Mouse (Mus musculus) embryonic facial prominence, embryonic 13.5 days (tissue): Measurements from ENCODE around the gene Csf3. TPM values are rescaled to one million over a fixed set of nuclear protein-coding genes. Genes with fewer than 3 reads are reported as not detected.

Experiments used
- ATAC-seq: fragments of 200-750 bp; cut with Nextera tagmentation; 2 replicates; pipeline ENCODE4 v1.8.0; 2017; ENCODE audit warnings: low read depth; ENCODE audit not compliant: insufficient number of reproducible peaks, insufficient read depth, low FRiP score, low TSS enrichment
- H3K27ac ChIP-seq: fragments of 300-500 bp; sonication (generic); 2 replicates; pipeline ENCODE4 v1.5.1; 2015; ENCODE audit warnings: moderate library complexity, mild to moderate bottlenecking, inconsistent platforms
- H3K27me3 ChIP-seq: fragments of 300-500 bp; sonication (generic); 2 replicates; pipeline ENCODE4 v1.6.1; 2015; ENCODE audit warnings: mild to moderate bottlenecking, inconsistent platforms
- H3K36me3 ChIP-seq: fragments of 300-500 bp; sonication (generic); 2 replicates; pipeline ENCODE4 v1.6.1; 2015; ENCODE audit warnings: mild to moderate bottlenecking, inconsistent platforms
- H3K4me1 ChIP-seq: fragments of 300-500 bp; sonication (generic); 2 replicates; pipeline ENCODE4 v1.6.1; 2015; ENCODE audit warnings: inconsistent platforms
- H3K4me2 ChIP-seq: fragments of 300-500 bp; sonication (generic); 2 replicates; pipeline ENCODE4 v1.6.1; 2015; ENCODE audit warnings: moderate library complexity, mild to moderate bottlenecking, inconsistent platforms
- H3K4me3 ChIP-seq: fragments of 300-500 bp; sonication (generic); 2 replicates; pipeline ENCODE4 v1.5.1; 2015; ENCODE audit warnings: mild to moderate bottlenecking, inconsistent platforms
- H3K9ac ChIP-seq: fragments of 300-500 bp; sonication (generic); 2 replicates; pipeline ENCODE4 v1.6.1; 2015; ENCODE audit warnings: mild to moderate bottlenecking, inconsistent platforms
- H3K9me3 ChIP-seq: fragments of 300-500 bp; sonication (generic); 2 replicates; pipeline ENCODE4 v1.6.1; 2016; ENCODE audit warnings: inconsistent platforms
- WGBS: fragments of 180-500 bp; shearing (Covaris S2); methylation state at CpG from one replicate; pipeline ENCODE4 v1.1.7; 2015; ENCODE audit warnings: mixed read lengths; 5-methylcytosine and 5-hydroxymethylcytosine counted together
- polyA plus RNA-seq: library from polyadenylated mRNA; unstranded; fragments of >200 nt; fragmentation: Nextera tagmentation; extraction: Ambion mirVana; gene quantifications from 2 replicates; pipeline ENCODE4 v1.2.1, GENCODE M21; 2015

Gene Csf3
- polyA plus RNA-seq, 1 experiment from 2014 or later: not detected

GRCm38 (mm10) chr11:98713703-98714102 lies 12.6 kb downstream of the Csf3 start:
- Histone ChIP-seq H3K36me3 (peaks cover 83% of the 10 kb centered on the region), H3K27ac (no peak overlapping the region), H3K4me3 (no peak overlapping the region), H3K27me3 (no peaks in the 10 kb centered on the region), H3K4me2 (no peak overlapping the region), H3K4me1 (peaks cover 23% of the 10 kb centered on the region), H3K9ac (no peak overlapping the region), H3K9me3 (no peaks in the 10 kb centered on the region)
- WGBS: 82% methylated on average over 12 of the region's 12 CpGs
- no peak for ATAC-seq

- ATAC-seq: no peak
- Histone ChIP-seq H3K4me2 (no peak overlapping the region), H3K4me3 (no peak overlapping the region), H3K9me3 (no peaks in the 10 kb centered on the region), H3K9ac (no peak overlapping the region), H3K4me1 (peaks cover 12% of the 10 kb centered on the region), H3K27ac (no peak overlapping the region), H3K27me3 (no peaks in the 10 kb centered on the region), H3K36me3 (peaks cover 69% of the 10 kb centered on the region)
- 90% methylated on average over 9 of the region's 9 CpGs for WGBS
Measured at GRCm38 (mm10) chr11:98715946-98716345, 14.9 kb downstream of the Csf3 start.

DNA sequence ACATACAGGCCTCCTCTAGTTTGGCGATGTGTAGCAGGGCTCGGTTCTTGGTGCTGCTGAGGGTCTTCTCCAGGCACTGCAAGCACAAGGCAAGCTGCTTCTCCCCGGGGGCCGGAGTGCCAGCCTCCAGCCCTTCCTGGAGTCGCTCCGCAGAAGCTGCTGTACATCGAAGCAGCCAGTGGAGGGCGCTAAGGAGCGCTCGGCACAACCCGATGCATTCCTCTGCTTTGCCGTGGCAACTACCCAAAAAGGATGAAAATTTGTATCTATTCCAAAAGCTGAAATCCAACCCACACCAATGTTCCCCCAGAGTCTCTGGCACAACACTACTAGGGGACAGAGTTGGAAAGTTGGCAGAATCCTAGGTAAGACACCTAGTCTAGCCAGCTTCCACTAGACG lies 16.8 kb downstream of the Csf3 start:
- Histone ChIP-seq H3K9me3 (no peaks in the 10 kb centered on the region), H3K27me3 (no peaks in the 10 kb centered on the region), H3K4me2 (0 out of 2 replicates have a peak overlapping the region, but pooled peaks have one; percentile 19), H3K4me1 (peaks cover 12% of the 10 kb centered on the region), H3K36me3 (peaks cover 57% of the 10 kb centered on the region), H3K4me3 (no peak overlapping the region), H3K9ac (0 out of 2 replicates have a peak overlapping the region, but pooled peaks have one; percentile 32), H3K27ac (peak overlapping the region; percentile 52; the same call in 1 of the 2 replicates)
- no peak for ATAC-seq
- WGBS: 12% methylated on average over 13 of the region's 13 CpGs

DNA sequence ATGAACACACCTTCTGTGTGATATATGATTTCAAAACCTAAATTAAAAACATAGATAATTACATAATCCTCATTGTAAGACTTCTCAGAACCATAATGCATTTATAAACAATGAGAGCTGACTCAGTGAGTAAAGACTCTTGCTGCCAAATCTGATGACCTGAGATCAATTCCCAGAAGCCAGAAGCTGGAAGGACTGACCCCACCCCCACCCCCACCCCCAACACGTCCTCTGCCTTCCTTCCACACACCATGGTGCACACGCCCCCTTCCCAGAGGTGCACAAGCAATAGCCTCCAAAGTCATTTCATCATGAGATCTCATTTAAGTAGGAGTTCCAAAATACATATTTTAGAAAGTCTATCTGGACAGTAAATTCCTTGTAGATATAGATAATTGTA lies 19.7 kb downstream of the Csf3 start:
- Histone ChIP-seq H3K27me3 (no peaks in the 10 kb centered on the region), H3K9ac (no peak overlapping the region), H3K27ac (no peak overlapping the region), H3K4me2 (no peak overlapping the region), H3K4me3 (no peak overlapping the region), H3K9me3 (no peaks in the 10 kb centered on the region), H3K4me1 (peaks cover 12% of the 10 kb centered on the region), H3K36me3 (peaks cover 56% of the 10 kb centered on the region)
- WGBS: 72% methylated on average over 2 of the region's 2 CpGs
- no peak for ATAC-seq

DNA sequence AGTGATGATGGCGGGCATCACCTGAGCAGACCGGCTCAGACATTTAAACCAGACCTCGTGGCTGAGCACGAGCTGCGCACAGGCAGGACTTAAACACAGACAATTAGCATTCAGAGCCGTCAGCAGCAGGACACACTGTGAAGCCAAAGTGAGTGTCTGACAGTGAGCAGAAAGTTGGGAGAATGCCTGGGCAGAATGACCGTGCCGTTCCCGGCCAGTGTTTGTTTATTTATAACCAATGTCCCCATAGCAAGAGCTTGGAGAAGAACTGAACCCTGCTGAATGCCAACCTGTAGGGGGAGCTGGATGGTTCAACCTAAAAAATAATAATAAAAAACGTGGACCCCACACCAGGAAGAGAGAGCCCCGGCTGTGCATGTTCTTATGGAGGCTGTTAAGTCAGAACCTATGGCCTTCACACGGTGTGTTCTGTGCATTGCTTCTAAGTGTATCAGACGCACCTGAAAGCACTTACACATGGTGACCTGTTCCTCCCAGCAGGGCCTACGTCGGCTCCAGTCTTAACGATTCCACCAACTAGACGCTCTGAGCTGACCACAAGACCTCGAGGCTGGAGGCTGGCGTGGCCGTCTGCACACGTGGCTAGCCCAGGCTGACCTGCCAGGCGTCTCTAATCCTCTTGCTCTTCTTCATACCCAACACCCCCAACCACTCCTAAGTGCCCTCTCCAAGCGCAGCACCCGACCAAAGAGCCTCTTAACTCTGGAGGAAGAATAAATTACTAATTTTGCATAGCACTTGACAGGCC lies 20.6 kb downstream of the Csf3 start:
- Histone ChIP-seq H3K27ac (0 out of 2 replicates have a peak overlapping the region, but pooled peaks have one; percentile 33), H3K4me2 (no peak overlapping the region), H3K36me3 (peaks cover 54% of the 10 kb centered on the region), H3K9me3 (no peaks in the 10 kb centered on the region), H3K9ac (no peak overlapping the region), H3K27me3 (no peaks in the 10 kb centered on the region), H3K4me1 (peaks cover 12% of the 10 kb centered on the region), H3K4me3 (no peak overlapping the region)
- ATAC-seq: no peak
- 64% methylated on average over 24 of the region's 24 CpGs for WGBS

DNA sequence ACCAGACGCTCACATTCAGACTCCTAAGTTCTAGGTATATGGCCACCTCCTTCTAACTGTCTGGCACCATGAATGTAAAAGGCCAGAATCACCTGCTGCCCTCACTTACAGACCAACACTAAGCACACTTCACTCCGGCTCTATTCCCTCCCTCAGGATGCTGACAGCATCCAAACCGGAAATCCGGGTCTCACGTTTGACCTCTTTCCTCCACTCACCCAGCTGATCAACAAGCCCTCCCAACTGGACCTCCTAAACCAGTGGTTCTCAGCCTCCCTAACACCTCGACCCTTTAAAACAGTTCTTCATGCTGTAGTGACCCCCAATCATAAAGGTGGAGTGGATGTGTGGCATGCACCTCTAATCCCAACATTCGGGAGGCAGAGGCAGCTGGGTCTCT lies 22.0 kb downstream of the Csf3 start:
- Histone ChIP-seq H3K4me3 (no peak overlapping the region), H3K27ac (no peak overlapping the region), H3K4me2 (no peak overlapping the region), H3K36me3 (peaks cover 54% of the 10 kb centered on the region), H3K27me3 (no peaks in the 10 kb centered on the region), H3K9me3 (no peaks in the 10 kb centered on the region), H3K9ac (no peak overlapping the region), H3K4me1 (peaks cover 10% of the 10 kb centered on the region)
- ATAC-seq: no peak
- WGBS: 75% methylated on average over 7 of the region's 7 CpGs

- no peak for ATAC-seq
- Histone ChIP-seq H3K27me3 (no peaks in the 10 kb centered on the region), H3K9ac (no peak overlapping the region), H3K4me2 (no peak overlapping the region), H3K9me3 (no peaks in the 10 kb centered on the region), H3K4me1 (peaks cover 23% of the 10 kb centered on the region), H3K4me3 (no peak overlapping the region), H3K27ac (no peak overlapping the region), H3K36me3 (peaks cover 47% of the 10 kb centered on the region)
- 94% methylated on average over 15 of the region's 15 CpGs for WGBS
Measured at GRCm38 (mm10) chr11:98725926-98726506, 25.0 kb downstream of the Csf3 start.

DNA sequence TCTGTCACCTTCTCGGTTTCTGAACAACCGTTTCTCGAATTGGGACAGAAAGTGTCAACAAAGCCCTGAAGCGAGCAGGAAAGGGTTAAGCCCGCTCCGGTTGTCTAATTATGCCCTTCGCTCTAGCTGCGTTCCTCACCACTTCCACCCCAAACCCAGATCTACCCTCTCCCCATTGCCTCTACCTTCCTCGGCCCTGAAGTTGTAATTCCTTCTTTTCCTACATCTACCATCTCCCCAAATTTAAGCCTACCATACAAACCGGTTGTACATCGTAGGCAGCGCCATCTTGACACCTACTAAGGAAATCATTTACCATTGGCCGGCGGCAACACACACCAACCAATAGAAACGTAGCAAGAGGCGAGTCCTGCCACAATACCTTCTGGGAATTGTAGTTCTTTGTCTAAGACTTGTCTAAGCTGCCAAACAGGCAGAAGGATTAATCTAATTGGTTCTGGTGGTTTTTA lies 28.1 kb downstream of the Csf3 start, which contains the start of gene Med24:
Gene Med24 (minus strand): TSS at position 317 of the 470 bp plus-strand sequence.
- Histone ChIP-seq H3K27me3 (no peaks in the 10 kb centered on the region), H3K4me3 (peak within 1 kb of the TSS; percentile 73), H3K36me3 (peaks cover 35% of the 10 kb centered on the region), H3K4me2 (peak within 1 kb of the TSS; percentile 83), H3K9ac (peak within 1 kb of the TSS; percentile 79), H3K4me1 (peaks cover 32% of the 10 kb centered on the region), H3K27ac (peak within 1 kb of the TSS; percentile 82), H3K9me3 (peaks cover 2% of the 10 kb centered on the region; the same call in 1 of the 2 replicates)
- WGBS: under 1% methylated on average over 16 of the region's 16 CpGs
- peak; percentile 86 for ATAC-seq

- Histone ChIP-seq H3K36me3 (peaks cover 19% of the 10 kb centered on the region), H3K4me3 (no peak overlapping the region), H3K27ac (peak overlapping the region; percentile 82), H3K4me2 (peak overlapping the region; percentile 22), H3K9me3 (peaks cover 6% of the 10 kb centered on the region), H3K27me3 (no peaks in the 10 kb centered on the region), H3K4me1 (peaks cover 32% of the 10 kb centered on the region), H3K9ac (no peak overlapping the region; the same call in 1 of the 2 replicates)
- WGBS: 57% methylated on average over 4 of the region's 4 CpGs
- ATAC-seq: no peak
Measured at GRCm38 (mm10) chr11:98730727-98731126, 29.7 kb downstream of the Csf3 start.

DNA sequence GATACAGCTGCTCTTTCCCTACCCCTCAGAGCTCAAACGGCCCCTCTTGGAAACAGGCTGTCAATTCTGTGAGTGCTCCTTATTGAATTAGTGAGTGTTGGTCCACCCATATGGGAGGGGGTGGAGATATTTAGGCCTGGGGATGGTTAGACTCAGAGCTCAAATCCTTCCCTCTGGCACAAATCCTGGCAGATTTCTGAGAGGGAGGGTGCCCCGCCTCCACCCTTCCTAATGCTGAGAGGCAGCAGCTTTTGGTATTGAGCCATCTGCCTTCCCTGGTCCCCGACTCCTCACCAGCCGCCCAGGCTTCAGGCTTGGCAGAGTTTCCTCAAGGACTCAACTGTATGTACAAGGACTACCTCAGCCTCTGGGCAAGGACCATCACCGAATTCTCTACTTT lies 30.1 kb downstream of the Csf3 start:
- ATAC-seq: peak; percentile 34; the same call in 1 of the 2 replicates
- WGBS: 40% methylated on average over 5 of the region's 5 CpGs
- H3K27ac ChIP-seq: peak overlapping the region; percentile 82
- H3K4me1 ChIP-seq: peaks cover 32% of the 10 kb centered on the region
- no peaks in the 10 kb centered on the region for H3K27me3 ChIP-seq
- no peak overlapping the region for H3K4me3 ChIP-seq
- peaks cover 15% of the 10 kb centered on the region for H3K36me3 ChIP-seq
- peaks cover 6% of the 10 kb centered on the region for H3K9me3 ChIP-seq
- peak overlapping the region; percentile 22 for H3K4me2 ChIP-seq
- peak overlapping the region; percentile 36; the same call in 1 of the 2 replicates for H3K9ac ChIP-seq

DNA sequence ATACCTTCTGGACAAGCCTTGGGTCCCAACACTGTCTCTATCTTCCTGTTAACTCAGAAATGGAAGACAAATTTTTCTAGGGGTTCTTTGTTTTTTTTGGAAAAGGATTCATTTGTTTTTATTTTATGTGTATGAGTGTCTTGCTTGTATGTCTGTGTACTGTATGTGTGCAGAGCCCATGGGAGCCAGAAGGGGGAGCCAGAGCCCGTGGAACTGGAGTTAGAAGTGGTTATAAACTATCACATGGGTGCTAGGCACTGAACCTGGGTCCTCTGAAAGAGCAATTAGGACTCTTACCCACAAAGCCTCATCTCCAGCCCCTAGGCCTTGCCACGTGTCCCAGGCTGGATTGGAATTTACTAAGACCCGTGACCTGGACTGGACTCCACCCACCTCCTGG lies 33.0 kb downstream of the Csf3 start:
- Histone ChIP-seq H3K9ac (no peak overlapping the region), H3K4me2 (no peak overlapping the region), H3K4me3 (no peak overlapping the region), H3K36me3 (no peaks in the 10 kb centered on the region), H3K9me3 (peaks cover 6% of the 10 kb centered on the region), H3K4me1 (peaks cover 23% of the 10 kb centered on the region), H3K27me3 (no peaks in the 10 kb centered on the region), H3K27ac (no peak overlapping the region)
- WGBS: 75% methylated on average over 3 of the region's 3 CpGs
- no peak for ATAC-seq

GRCm38 (mm10) chr11:98735111-98735510 lies 34.0 kb downstream of the Csf3 start:
- H3K4me2 ChIP-seq: no peak overlapping the region
- H3K36me3 ChIP-seq: no peaks in the 10 kb centered on the region
- 94% methylated on average over 4 of the region's 4 CpGs for WGBS
- H3K27me3 ChIP-seq: no peaks in the 10 kb centered on the region
- no peak overlapping the region for H3K4me3 ChIP-seq
- H3K9ac ChIP-seq: no peak overlapping the region
- no peak overlapping the region for H3K27ac ChIP-seq
- peaks cover 22% of the 10 kb centered on the region for H3K4me1 ChIP-seq
- no peak for ATAC-seq
- peaks cover 6% of the 10 kb centered on the region for H3K9me3 ChIP-seq
